Mouse (Mus musculus) CH12F3 (cell line): ENCODE results near the gene Gm45234.

Experiments used
- in situ Hi-C: fragments of 300-500 bp; cut with MboI; formaldehyde crosslinking; loops from 2 replicates; pipeline ENCODE4 v1.14.3; 2020; ENCODE audit warnings: low sequenced_read_pairs

The Gm45234 gene

GRCm38 (mm10) chr6:124767920-124768703 is 12.3 kb upstream of the Gm45234 start:
- in situ Hi-C loops = no loop called here

GRCm38 (mm10) chr6:124767536-124767919 is 11.7 kb upstream of the Gm45234 start:
- in situ Hi-C loops = no loop called here

- in situ Hi-C loops = no loop called here
Observed at GRCm38 (mm10) chr6:124765951-124766350, 10.1 kb upstream of the Gm45234 start.

GRCm38 (mm10) chr6:124759259-124759658 is 3.4 kb upstream of the Gm45234 start:
- in situ Hi-C loops = no loop called here

- in situ Hi-C loops = no loop called here
Observed at GRCm38 (mm10) chr6:124758849-124759232, 3.0 kb upstream of the Gm45234 start.

GRCm38 (mm10) chr6:124757909-124758848 is 2.4 kb upstream of the Gm45234 start:
- in situ Hi-C loops = no loop called here

GRCm38 (mm10) chr6:124757351-124757880 is 1.6 kb upstream of the Gm45234 start:
- in situ Hi-C loops = no loop called here

- in situ Hi-C loops = no loop called here
Observed at GRCm38 (mm10) chr6:124756652-124757350, 980 bp upstream of the Gm45234 start.

- in situ Hi-C loops = no loop called here
Observed at GRCm38 (mm10) chr6:124755306-124755705, 515 bp downstream of the Gm45234 start.

GRCm38 (mm10) chr6:124753861-124754260 is 2.0 kb downstream of the Gm45234 start:
- in situ Hi-C loops = no loop called here

GRCm38 (mm10) chr6:124750405-124750804 is 5.4 kb downstream of the Gm45234 start:
- in situ Hi-C loops = no loop called here

GRCm38 (mm10) chr6:124746654-124747632 is 8.9 kb downstream of the Gm45234 start:
- in situ Hi-C loops = no loop called here

- in situ Hi-C loops = no loop called here
Observed at GRCm38 (mm10) chr6:124746296-124746605, 9.6 kb downstream of the Gm45234 start.

- in situ Hi-C loops = no loop called here
Observed at GRCm38 (mm10) chr6:124745490-124746295, 10.1 kb downstream of the Gm45234 start.

GRCm38 (mm10) chr6:124744755-124745321 is 11.0 kb downstream of the Gm45234 start:
- in situ Hi-C loops = no loop called here

- in situ Hi-C loops = no loop called here
Observed at GRCm38 (mm10) chr6:124743647-124744046, 12.2 kb downstream of the Gm45234 start.

- in situ Hi-C loops = no loop called here
Observed at GRCm38 (mm10) chr6:124742839-124743514, 12.8 kb downstream of the Gm45234 start.

GRCm38 (mm10) chr6:124741842-124742241 is 14.0 kb downstream of the Gm45234 start:
- in situ Hi-C loops = no loop called here
